Mouse (Mus musculus): ENCODE results near the gene Rapgef4. TPM values are rescaled to one million over a fixed set of nuclear protein-coding genes. Genes with fewer than 3 reads are reported as not detected.

The Rapgef4 gene
- polyA plus RNA-seq, 1 experiment: 20.4 TPM

GRCm38 (mm10) chr2:72143413-72143812 lies 162.4 kb downstream of the Rapgef4 start:
- no peak for DNase-seq (ENCODE audit: low read depth)
- TF ChIP-seq CTCF (IDR thresholded peaks at IDR 0.05; ENCODE audit: borderline replicate concordance, extremely low read depth, insufficient read depth, insufficient read length) (no peak), POLR2A (IDR thresholded peaks at IDR 0.05; ENCODE audit: borderline replicate concordance, extremely low read depth, insufficient read depth, insufficient read length, poor library complexity, severe bottlenecking) (no peak)

- TF ChIP-seq POLR2A (IDR thresholded peaks at IDR 0.05; ENCODE audit: borderline replicate concordance, extremely low read depth, insufficient read depth, insufficient read length, poor library complexity, severe bottlenecking) (no peak), CTCF (IDR thresholded peaks at IDR 0.05; ENCODE audit: borderline replicate concordance, extremely low read depth, insufficient read depth, insufficient read length) (no peak)
- DNase-seq (ENCODE audit: low read depth): no peak
These were observed 163.6 kb downstream of the Rapgef4 start for GRCm38 (mm10) chr2:72144576-72145200.

- no peak for DNase-seq (ENCODE audit: low read depth)
- TF ChIP-seq POLR2A (IDR thresholded peaks at IDR 0.05; ENCODE audit: borderline replicate concordance, extremely low read depth, insufficient read depth, insufficient read length, poor library complexity, severe bottlenecking) (no peak), CTCF (IDR thresholded peaks at IDR 0.05; ENCODE audit: borderline replicate concordance, extremely low read depth, insufficient read depth, insufficient read length) (no peak)
These were observed 164.3 kb downstream of the Rapgef4 start for GRCm38 (mm10) chr2:72145281-72145875.

GRCm38 (mm10) chr2:72146061-72146460 lies 165.0 kb downstream of the Rapgef4 start:
- TF ChIP-seq CTCF (IDR thresholded peaks at IDR 0.05; ENCODE audit: borderline replicate concordance, extremely low read depth, insufficient read depth, insufficient read length): no peak
- no peak for TF ChIP-seq POLR2A (IDR thresholded peaks at IDR 0.05; ENCODE audit: borderline replicate concordance, extremely low read depth, insufficient read depth, insufficient read length, poor library complexity, severe bottlenecking)
- no peak for DNase-seq (ENCODE audit: low read depth)

GRCm38 (mm10) chr2:72147246-72147645 lies 166.2 kb downstream of the Rapgef4 start:
- TF ChIP-seq POLR2A (IDR thresholded peaks at IDR 0.05; ENCODE audit: borderline replicate concordance, extremely low read depth, insufficient read depth, insufficient read length, poor library complexity, severe bottlenecking): no peak
- no peak for TF ChIP-seq CTCF (IDR thresholded peaks at IDR 0.05; ENCODE audit: borderline replicate concordance, extremely low read depth, insufficient read depth, insufficient read length)
- DNase-seq (ENCODE audit: low read depth): no peak

- no peak for TF ChIP-seq CTCF (IDR thresholded peaks at IDR 0.05; ENCODE audit: borderline replicate concordance, extremely low read depth, insufficient read depth, insufficient read length)
- no peak for TF ChIP-seq POLR2A (IDR thresholded peaks at IDR 0.05; ENCODE audit: borderline replicate concordance, extremely low read depth, insufficient read depth, insufficient read length, poor library complexity, severe bottlenecking)
- no peak for DNase-seq (ENCODE audit: low read depth)
These were observed 166.7 kb downstream of the Rapgef4 start for GRCm38 (mm10) chr2:72147695-72148094.

GRCm38 (mm10) chr2:72148647-72149046 lies 167.6 kb downstream of the Rapgef4 start:
- no peak for DNase-seq (ENCODE audit: low read depth)
- TF ChIP-seq CTCF (IDR thresholded peaks at IDR 0.05; ENCODE audit: borderline replicate concordance, extremely low read depth, insufficient read depth, insufficient read length) (no peak), POLR2A (IDR thresholded peaks at IDR 0.05; ENCODE audit: borderline replicate concordance, extremely low read depth, insufficient read depth, insufficient read length, poor library complexity, severe bottlenecking) (no peak)

- DNase-seq (ENCODE audit: low read depth): peak; percentile 84
- TF ChIP-seq POLR2A (IDR thresholded peaks at IDR 0.05; ENCODE audit: borderline replicate concordance, extremely low read depth, insufficient read depth, insufficient read length, poor library complexity, severe bottlenecking): no peak
- TF ChIP-seq CTCF (IDR thresholded peaks at IDR 0.05; ENCODE audit: borderline replicate concordance, extremely low read depth, insufficient read depth, insufficient read length): no peak; the same call in 1 of the 2 replicates
These were observed 168.0 kb downstream of the Rapgef4 start for GRCm38 (mm10) chr2:72149059-72149458.

GRCm38 (mm10) chr2:72151792-72152554 lies 170.9 kb downstream of the Rapgef4 start:
- TF ChIP-seq POLR2A (IDR thresholded peaks at IDR 0.05; ENCODE audit: borderline replicate concordance, extremely low read depth, insufficient read depth, insufficient read length, poor library complexity, severe bottlenecking): no peak
- TF ChIP-seq CTCF (IDR thresholded peaks at IDR 0.05; ENCODE audit: borderline replicate concordance, extremely low read depth, insufficient read depth, insufficient read length): no peak
- DNase-seq (ENCODE audit: low read depth): no peak

- DNase-seq (ENCODE audit: low read depth): no peak
- TF ChIP-seq CTCF (IDR thresholded peaks at IDR 0.05; ENCODE audit: borderline replicate concordance, extremely low read depth, insufficient read depth, insufficient read length): no peak
- TF ChIP-seq POLR2A (IDR thresholded peaks at IDR 0.05; ENCODE audit: borderline replicate concordance, extremely low read depth, insufficient read depth, insufficient read length, poor library complexity, severe bottlenecking): no peak
These were observed 171.7 kb downstream of the Rapgef4 start for GRCm38 (mm10) chr2:72152746-72153145.

GRCm38 (mm10) chr2:72153851-72154250 lies 172.8 kb downstream of the Rapgef4 start:
- DNase-seq (ENCODE audit: low read depth): no peak
- TF ChIP-seq CTCF (IDR thresholded peaks at IDR 0.05; ENCODE audit: borderline replicate concordance, extremely low read depth, insufficient read depth, insufficient read length) (no peak), POLR2A (IDR thresholded peaks at IDR 0.05; ENCODE audit: borderline replicate concordance, extremely low read depth, insufficient read depth, insufficient read length, poor library complexity, severe bottlenecking) (no peak)

All from brain, embryonic 14.5 days (tissue).